Mouse (Mus musculus): ENCODE data around the gene Cenpn.

DNA sequence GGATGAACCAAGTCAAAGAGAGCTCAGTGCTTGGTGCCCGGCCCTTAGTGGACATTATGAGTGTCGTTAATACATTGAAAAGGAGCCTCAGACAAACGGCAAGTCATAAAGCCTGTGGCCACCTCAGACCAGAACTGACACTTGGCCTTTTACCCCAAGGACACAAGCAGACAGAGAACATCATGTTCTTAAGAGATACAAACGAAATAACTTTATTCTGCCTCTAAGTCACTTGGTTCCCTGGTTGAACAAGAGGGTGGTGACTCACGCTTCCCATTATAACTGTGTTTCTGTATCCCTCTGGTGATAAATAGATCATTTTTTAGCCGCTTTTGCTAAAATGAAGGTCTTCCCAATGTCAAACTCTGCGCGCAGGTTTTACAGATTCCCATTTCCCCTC lies 47.5 kb upstream of the Cenpn start:
- TF ChIP-seq CTCF (conservative IDR thresholded peaks at IDR 0.05; ENCODE audit: low read length), result no peak
- no peak for TF ChIP-seq NANOG (IDR thresholded peaks at IDR 0.05; ENCODE audit: borderline replicate concordance, low read length)
- TF ChIP-seq POU5F1 (IDR thresholded peaks at IDR 0.05; ENCODE audit: borderline replicate concordance, low read length), result no peak

Measured in E14TG2a.4 (cell line).